Mouse (Mus musculus) layer of hippocampus, postnatal 10 days (tissue): Measurements from ENCODE around the gene Wdr17. TPM values are rescaled to one million over a fixed set of nuclear protein-coding genes. Genes with fewer than 3 reads are reported as not detected.

Experiments
- DNase-seq, 2 experiments: peaks; one replicate each; pipeline ENCODE4 v3.0.0; 2021; ENCODE audit warnings: low spot score in 2 of 2
- total RNA-seq, 2 experiments: library from RNA; stranded (reverse); gene quantifications; 2 replicates each; pipeline ENCODE4 v1.2.3; 2021

Gene Wdr17
- total RNA-seq, 2 experiments from 2014 or later = 27.6 to 28.6 TPM

DNA sequence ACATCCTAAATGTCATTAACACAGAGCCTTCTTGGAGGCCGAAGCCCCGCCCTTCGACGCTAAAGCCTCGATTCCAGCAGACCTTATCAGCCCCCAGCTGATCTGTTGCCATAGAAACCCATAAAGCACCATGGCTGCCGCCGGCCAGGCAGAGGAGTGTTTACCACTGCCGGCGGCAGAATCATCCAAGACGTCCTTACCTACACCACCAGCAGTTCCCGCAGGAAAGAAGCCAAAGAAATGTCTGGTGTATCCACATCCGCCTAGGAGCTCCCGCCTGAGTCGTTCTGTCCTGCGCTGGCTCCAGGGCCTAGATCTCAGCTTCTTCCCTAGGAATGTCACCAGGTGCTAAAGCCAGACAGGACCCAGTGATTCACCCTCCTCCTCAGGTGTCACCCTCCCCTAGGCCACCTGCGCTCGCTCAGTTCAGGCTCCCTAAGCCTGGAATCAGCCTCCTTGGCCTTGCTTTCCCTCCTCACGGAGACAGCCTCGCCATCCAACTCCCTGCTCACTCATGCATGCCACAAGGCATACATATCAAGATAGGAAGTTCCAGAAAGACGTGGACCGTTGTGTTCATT, 286.2 kb downstream of the Wdr17 start, which contains the start of gene Spata4:
Spata4 (plus strand) TSS at position 111 of the 581 bp plus-strand sequence.
- peak; percentile 24 to 34 for DNase-seq

DNA sequence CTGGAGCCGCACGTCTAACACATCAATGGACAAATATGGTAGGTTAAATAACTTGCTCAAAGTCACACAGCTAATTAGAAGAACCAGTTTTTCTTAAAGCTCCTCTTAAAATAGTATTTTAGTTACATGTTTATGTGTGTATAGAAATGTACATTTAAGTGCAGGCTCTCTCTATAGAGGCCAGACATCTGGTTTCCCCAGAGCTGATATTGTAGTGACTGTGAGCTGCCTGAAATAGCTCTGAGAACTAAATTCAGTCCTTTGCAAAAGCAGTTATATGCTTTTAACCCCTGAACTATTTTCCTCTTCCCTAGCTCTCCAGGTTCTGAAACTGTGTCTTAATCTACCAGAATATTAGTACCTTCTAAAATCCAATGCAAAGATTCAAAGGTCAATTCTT, 289.6 kb downstream of the Wdr17 start:
- DNase-seq = no peak

DNA sequence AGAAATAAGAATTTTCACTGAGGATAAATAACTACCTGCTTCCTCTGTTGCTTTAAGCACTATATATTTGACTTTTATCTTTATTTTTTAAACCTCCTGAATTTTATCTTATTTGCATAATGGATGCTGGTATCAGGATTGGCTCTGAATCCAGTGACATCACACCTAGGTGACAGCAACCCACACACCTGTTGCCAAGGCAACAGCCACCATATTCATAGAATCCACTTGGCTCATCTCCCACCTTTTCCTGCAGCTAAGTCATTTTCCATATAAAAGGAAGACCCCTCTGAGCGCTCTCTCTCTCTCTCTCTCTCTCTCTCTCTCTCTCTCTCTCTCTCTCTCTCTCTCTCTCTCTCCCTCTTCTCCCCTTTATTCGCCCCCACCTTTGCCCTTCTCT, 290.0 kb downstream of the Wdr17 start:
- DNase-seq = no peak

DNA sequence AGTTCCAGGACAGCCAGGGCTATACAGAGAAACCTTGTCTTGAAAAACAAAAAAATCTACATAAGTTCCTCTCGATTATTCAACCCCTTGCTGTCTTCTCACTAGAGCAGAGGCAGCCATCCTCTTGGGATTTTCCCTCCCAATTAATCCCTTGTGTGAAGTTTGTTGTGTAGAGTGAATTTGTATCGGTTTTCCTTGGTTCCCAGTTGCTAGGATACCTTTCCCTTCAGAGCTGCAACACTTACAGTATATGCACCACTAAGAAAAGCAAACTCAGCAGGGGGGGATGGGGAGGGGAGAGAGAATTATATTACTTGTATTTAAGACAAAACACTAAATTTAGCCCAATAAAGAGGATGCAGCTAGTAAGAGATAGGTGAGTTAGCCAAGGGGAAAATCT, 290.9 kb downstream of the Wdr17 start:
- no peak for DNase-seq

DNA sequence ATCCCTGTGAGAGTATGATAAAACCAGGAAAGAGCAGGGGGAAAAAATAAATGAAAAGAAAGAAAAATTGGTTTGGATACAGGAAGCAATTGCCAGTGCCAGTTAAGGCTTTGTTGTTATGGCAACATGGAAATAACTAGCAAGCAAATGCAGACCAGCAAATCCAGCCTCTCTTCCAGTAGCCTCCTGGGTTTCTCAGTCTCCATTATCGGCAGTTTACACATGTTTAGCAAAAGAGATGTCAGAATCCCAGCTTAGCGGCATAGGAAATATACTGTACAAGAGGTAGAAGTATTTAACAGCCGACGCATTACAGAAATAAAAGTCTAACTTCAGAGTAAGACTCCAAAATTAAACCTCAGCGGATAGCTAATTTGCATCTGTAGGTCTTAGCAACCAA, 292.4 kb downstream of the Wdr17 start:
- no peak for DNase-seq

DNA sequence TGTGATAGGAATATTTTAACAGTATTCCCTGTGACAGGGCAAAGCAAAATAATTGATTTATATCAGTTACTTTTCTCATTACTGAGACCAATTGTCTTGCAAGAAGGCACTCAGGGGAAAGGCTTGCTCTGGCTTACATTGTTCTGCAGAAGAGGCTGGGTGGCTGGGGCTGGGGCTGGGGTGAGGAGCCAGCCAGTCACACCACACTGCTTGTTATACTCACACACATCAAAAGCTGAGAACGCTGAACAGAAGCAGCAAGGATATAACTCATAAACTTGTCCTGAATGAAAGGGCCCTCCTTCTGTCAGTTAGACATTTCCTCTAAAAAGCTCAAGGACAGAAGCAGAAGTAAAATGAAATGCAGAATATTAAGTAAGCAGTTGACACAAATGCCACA, 304.1 kb downstream of the Wdr17 start:
- DNase-seq = no peak

DNA sequence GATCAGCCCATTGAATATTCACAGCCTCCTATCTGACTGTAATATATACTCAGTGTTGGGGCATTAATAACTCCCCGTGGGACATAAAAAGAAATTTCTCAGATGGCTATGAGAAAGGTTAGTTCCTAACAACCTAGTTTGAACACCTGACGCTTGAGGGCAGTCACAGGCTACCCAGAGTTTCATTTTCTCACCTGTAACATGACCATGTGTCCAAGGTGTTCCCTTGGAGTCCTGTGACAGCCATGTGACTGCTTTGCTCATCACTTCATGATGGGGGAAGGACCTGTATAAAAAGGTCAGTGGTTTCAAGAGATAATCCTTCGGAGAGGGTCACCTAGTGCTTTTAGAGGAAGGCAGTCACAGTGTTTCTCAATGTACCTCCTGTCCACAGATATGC, 305.5 kb downstream of the Wdr17 start:
- no peak for DNase-seq

Other genes starting within 250 kb of the Wdr17 start
- gene Gpm6a, start 67.7 kb upstream of the Wdr17 start, total RNA-seq = 1,000 to 10,000 TPM in 1 of 2 experiments, 100 to 1,000 TPM in 1; 988 to 1,034 TPM